ENCODE assay signal across 25 mouse cellular contexts in the genomic region with DNA sequence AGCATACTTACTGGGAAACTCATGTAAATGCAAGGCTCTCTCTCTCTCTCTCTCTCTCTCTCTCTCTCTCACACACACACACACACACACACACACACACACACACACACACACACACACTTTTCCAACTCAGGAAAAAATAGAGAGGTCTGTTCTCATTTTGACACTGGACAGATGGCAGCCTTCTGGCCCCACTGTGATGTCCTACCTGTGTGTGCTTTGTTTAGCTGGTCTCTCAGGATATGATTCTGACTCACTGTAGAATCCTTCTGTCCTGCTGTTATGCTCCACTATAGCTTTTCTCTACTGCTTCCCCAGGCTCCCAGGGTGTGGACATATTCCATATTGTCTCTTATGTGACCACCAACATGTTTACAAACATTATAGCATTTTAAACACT.
DNase-seq lines count a peak whose midpoint lies in the region; ATAC-seq and TF ChIP-seq lines count a peak whose summit lies in the region.
"Had no signal": no experiment of that assay in that cellular context is flagged by ENCODE, and none has a peak within 500 bp of the region (broad histone marks: within the 10 kb centered on the region; RNA-seq: fewer than 3 reads in every experiment).

No protein-coding gene starts in this region.

- H3K9me3 ChIP-seq in hindbrain, postnatal 0 days (ENCODE audit: low read length) = no peaks in the 10 kb centered on the region
- no peaks in the 10 kb centered on the region for H3K9me3 ChIP-seq in hindbrain, embryonic 16.5 days (ENCODE audit: control insufficient read depth, low read length)
- H3K9me3 ChIP-seq: forebrain, embryonic 10.5 days; heart, embryonic 13.5 days; limb, embryonic 12.5 days; neural tube, embryonic 15.5 days had no signal

- no peak overlapping the region for H3K4me2 ChIP-seq in hindbrain, postnatal 0 days (ENCODE audit: low read depth, low read length)
- no peak overlapping the region for H3K4me2 ChIP-seq in hindbrain, embryonic 16.5 days (ENCODE audit: low read length)
- H3K4me2 ChIP-seq: heart, embryonic 13.5 days; limb, embryonic 12.5 days; liver, embryonic 11.5 days; midbrain, embryonic 11.5 days; neural tube, embryonic 15.5 days had no signal

- TF ChIP-seq CTCF in hindbrain, postnatal 0 days (IDR thresholded peaks at IDR 0.05; ENCODE audit: low read depth) = no peak
- no peak for TF ChIP-seq CTCF in layer of hippocampus, adult 2 months (conservative IDR thresholded peaks at IDR 0.05)

- no peaks in the 10 kb centered on the region for H3K36me3 ChIP-seq in hindbrain, postnatal 0 days (ENCODE audit: insufficient read depth, low read length)
- H3K36me3 ChIP-seq in hindbrain, embryonic 16.5 days (ENCODE audit: control insufficient read depth, insufficient read depth, low read length) = no peaks in the 10 kb centered on the region
- H3K36me3 ChIP-seq: forebrain, embryonic 10.5 days; heart, embryonic 13.5 days; limb, embryonic 12.5 days; neural tube, embryonic 15.5 days had no signal

- peak; percentile 18 for DNase-seq in hindbrain, postnatal 0 days (ENCODE audit: low spot score)
- DNase-seq in right cerebral cortex, adult 18-20 months = peak; percentile 12
- DNase-seq in right cerebral cortex, adult 2 months (ENCODE audit: low spot score in 2 of 2) = no peak
- peak; percentile 97 for DNase-seq in cerebellum, adult 9-10 months
- peak; percentile 15 for DNase-seq in left cerebral cortex, postnatal 4 days
- DNase-seq in layer of hippocampus, adult 2 months (ENCODE audit: low spot score in 2 of 2) = no peak
- no peak for DNase-seq in adrenal gland, adult 2 months
- DNase-seq: adrenal gland, postnatal 36 days; gastrocnemius, postnatal 25 days; heart, adult 2 months; heart, postnatal 14 days; kidney, adult 18-20 months; lung, adult 18-20 months; lung, postnatal 10 days; right cerebral cortex, postnatal 4 days; thymus, postnatal 4 days had no signal

- no peak overlapping the region for H3K27ac ChIP-seq in hindbrain, postnatal 0 days
- H3K27ac ChIP-seq in hindbrain, embryonic 16.5 days (ENCODE audit: low read depth, low read length) = no peak overlapping the region
- no peak overlapping the region for H3K27ac ChIP-seq in layer of hippocampus, adult 2 months
- H3K27ac ChIP-seq: forebrain, embryonic 10.5 days; heart, adult 2 months; heart, embryonic 13.5 days; limb, embryonic 12.5 days; neural tube, embryonic 15.5 days had no signal

- no peaks in the 10 kb centered on the region for H3K4me1 ChIP-seq in hindbrain, postnatal 0 days (ENCODE audit: insufficient read depth, low read length)
- H3K4me1 ChIP-seq in hindbrain, embryonic 16.5 days (ENCODE audit: control insufficient read depth, insufficient read depth, low read depth, low read length) = no peaks in the 10 kb centered on the region
- H3K4me1 ChIP-seq: forebrain, embryonic 10.5 days; heart, embryonic 13.5 days; limb, embryonic 12.5 days had no signal

- no peaks in the 10 kb centered on the region for H3K27me3 ChIP-seq in hindbrain, postnatal 0 days (ENCODE audit: insufficient read depth, low read length)
- no peaks in the 10 kb centered on the region for H3K27me3 ChIP-seq in hindbrain, embryonic 16.5 days (replicated peaks; ENCODE audit: control insufficient read depth, insufficient read depth, low read length)
- H3K27me3 ChIP-seq: heart, embryonic 13.5 days; limb, embryonic 12.5 days; neural tube, embryonic 15.5 days had no signal

- intact Hi-C loops in left cerebral cortex, postnatal 4 days (cut with DNase I) = no loop called here

- H3K4me3 ChIP-seq in hindbrain, postnatal 0 days (ENCODE audit: low read length) = no peak overlapping the region
- H3K4me3 ChIP-seq in hindbrain, embryonic 16.5 days (ENCODE audit: low read length) = no peak overlapping the region
- H3K4me3 ChIP-seq in layer of hippocampus, adult 2 months = no peak overlapping the region
- H3K4me3 ChIP-seq: forebrain, embryonic 10.5 days; heart, adult 2 months; heart, embryonic 13.5 days; limb, embryonic 12.5 days; neural tube, embryonic 15.5 days had no signal

- no peak overlapping the region for H3K9ac ChIP-seq in hindbrain, postnatal 0 days (replicated peaks; ENCODE audit: low read length)
- H3K9ac ChIP-seq in hindbrain, embryonic 16.5 days (ENCODE audit: low read depth, low read length) = no peak overlapping the region
- H3K9ac ChIP-seq: heart, embryonic 13.5 days; limb, embryonic 12.5 days; neural tube, embryonic 15.5 days had no signal

- ATAC-seq in hindbrain, postnatal 0 days = no peak
- ATAC-seq in hindbrain, embryonic 16.5 days = no peak
- ATAC-seq: CD4-positive, CD25-positive, alpha-beta regulatory T cell, adult 4 months; forebrain, embryonic 16.5 days had no signal

Comparison
In these comparisons a context has a peak if more than half of its experiments do, and no peak if none do; other contexts are left out.
1. DNase-seq: peak in hindbrain, postnatal 0 days (single experiment), right cerebral cortex, adult 18-20 months (single experiment), cerebellum, adult 9-10 months (single experiment) and left cerebral cortex, postnatal 4 days (single experiment); none in right cerebral cortex, adult 2 months (0 of 2), layer of hippocampus, adult 2 months (0 of 2) and adrenal gland, adult 2 months (single experiment).